Mouse (Mus musculus): ENCODE data around the gene Rps15a.

The Rps15a gene

DNA sequence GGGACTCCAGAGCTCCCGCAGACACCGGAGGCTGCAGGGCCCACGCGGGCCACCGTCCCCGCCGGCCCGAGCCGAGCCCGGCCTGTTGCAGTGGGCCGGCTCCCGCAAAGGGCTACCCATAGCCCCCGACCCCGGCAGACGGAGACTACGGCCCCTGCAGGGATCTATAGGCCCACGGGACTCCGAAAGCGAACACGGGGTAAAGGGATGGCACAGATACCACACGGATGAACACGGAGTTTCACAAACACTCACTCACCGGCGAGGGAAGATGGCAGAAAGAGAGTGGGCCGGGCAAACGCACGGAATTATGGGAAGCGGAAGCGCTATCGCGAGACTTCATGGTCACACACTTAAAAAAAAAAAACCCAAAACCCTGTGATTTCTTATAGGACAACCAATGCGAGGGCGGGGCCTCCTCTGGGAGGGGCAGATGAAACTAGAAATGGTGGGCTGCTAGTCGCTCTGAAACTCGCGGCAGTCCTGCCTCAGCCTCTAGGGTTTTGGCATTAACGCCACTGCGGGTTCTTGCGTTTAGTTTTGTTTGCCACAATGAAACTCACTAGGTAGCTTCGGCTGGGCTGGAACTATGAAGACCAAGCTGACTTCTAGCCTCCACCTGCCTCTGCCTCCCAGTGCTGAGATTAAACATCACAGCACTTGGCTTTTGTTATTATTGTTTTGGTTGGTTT, at the start of gene Rps15a:
Rps15a (minus strand) TSS at position 312 of the 692 bp plus-strand sequence.
- DNase-seq (ENCODE audit: low spot score in 2 of 2) = peak; percentile 86 to 92

DNA sequence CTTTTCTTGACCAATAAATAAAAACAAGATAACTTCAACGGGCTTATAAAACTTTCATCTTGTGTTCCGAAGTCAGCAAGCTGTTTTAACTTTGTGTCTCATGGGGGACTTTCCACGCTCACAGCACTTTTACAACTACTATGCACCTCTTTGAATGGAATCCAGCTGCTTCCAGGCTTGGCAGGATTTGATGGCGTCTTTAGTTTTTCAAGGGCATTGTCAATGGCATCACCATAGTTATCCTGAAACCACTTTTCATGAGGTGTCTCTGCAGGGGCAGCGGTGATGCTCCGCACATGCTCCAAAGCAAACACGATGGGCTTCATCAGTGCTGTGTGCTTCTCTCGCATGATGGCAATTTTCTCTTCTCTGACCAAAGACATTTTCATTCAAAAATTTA, 47.0 kb upstream of the Rps15a start:
- DNase-seq (ENCODE audit: low spot score in 2 of 2) = no peak

DNA sequence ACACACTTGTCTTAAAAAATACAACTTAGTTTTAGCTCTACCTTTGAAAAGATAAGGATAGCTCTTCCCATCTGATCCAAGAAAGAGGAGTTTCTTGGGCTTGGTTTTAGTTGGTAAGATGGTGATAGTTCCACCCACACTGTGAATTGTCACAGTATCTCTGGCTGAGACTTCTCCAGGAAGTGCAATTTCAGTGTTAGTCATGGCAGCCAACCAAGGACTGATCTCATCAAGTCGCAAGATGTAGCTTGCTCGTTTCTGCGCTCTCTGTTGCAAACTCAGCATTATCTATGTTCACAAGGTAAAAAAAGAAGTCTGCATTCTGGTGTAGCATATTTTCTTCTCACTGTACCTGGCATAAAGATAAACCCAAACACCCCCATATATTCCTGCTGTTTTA, 44.1 kb upstream of the Rps15a start:
- peak in 1 of 2 experiments; percentile 16 for DNase-seq (ENCODE audit: low spot score in 2 of 2)

DNA sequence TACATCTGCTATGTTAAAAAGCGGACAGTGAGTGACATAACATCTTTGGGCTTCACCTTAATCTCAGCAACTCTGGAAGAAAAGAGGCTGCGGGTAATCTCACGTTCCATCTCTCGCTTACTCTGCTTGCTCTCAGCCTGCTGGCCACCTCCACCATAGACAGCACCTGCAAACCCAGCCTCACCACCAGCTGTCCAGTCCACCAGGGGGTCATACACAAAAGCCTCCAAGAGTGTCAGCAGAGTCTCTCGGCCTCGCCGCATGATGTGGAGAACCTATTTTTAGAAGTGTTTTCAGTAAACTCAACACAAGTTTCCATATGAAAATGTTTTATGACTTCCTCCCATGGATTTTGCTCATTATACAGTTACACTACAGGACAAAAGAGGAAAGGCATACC, 40.5 kb upstream of the Rps15a start:
- no peak for DNase-seq (ENCODE audit: low spot score in 2 of 2)

DNA sequence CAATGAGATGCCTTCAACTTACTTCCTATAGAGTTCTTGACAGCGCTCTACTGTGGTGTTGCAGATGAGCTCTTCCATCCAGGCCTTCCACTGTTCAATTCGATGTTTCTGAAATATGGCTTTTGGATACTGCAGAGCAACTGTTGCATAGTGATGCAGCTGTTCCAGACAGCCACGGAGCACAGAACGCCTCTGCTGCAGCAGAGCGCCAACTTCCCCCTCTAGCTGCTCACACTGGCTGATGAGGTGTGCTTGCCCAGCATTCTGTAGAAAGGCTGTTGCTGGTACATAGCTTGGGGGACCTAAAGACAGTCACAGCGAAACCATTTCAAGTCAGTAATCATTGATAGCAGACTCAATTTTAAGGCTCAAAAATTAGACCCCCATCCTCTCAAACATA, 38.2 kb upstream of the Rps15a start:
- DNase-seq (ENCODE audit: low spot score in 2 of 2) = no peak

DNA sequence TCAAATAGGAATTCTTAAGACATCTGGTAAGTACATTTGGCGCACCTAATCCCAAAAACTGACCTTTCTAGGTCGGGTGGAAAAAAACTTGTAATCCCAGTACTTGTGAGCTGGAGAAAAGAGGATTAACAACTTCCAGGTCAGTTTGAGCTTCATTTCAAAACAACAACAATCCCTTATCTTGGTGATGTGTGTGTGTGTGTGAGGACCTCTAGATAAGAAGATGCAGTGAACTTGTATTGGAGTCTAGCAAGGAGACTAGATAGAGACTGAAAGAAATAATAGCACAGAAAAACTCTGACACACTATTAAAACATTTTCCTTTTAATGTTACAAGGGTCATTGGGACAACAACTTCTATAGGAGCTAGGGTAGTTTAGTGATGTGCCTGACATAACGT, 27.6 kb upstream of the Rps15a start:
- no peak for DNase-seq (ENCODE audit: low spot score in 2 of 2)

DNA sequence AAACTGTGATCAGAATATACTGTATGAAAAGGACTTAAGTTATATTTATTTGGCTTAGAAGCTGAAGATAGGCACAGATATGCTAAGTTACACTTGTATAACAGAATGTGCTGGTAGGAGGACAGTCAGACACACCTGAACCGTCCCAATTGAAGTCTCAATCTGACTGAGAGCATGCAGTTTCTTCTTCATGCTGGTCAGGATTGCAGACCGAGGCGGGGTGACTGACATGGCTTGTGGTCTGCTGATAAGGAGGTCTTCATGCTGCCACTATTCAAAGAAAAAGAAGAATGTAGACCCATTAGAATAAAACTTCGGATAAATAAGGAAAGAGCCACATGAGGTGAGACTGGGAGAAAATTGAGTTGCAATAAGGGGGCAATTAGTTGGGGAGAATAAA, 27.1 kb upstream of the Rps15a start:
- DNase-seq (ENCODE audit: low spot score in 2 of 2) = no peak

DNA sequence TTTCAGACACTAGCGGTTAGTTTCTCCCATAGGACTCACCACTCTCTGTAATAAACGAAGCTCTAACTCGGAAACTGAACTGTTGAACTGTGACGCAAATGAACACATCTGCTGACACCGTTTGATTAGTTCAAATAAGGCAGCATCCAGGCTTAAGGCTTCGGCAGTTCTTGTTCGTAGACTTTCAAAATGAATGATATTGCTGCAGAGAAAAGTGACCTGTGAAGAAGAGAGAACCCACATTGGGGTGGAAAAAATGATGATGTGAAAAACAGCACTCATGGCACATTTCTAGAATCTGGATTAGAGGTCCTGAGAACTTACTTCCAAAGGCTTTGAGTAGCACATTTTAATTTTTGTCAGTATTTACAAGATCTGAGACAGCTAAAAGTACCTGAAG, 25.3 kb upstream of the Rps15a start:
- no peak for DNase-seq (ENCODE audit: low spot score in 2 of 2)

DNA sequence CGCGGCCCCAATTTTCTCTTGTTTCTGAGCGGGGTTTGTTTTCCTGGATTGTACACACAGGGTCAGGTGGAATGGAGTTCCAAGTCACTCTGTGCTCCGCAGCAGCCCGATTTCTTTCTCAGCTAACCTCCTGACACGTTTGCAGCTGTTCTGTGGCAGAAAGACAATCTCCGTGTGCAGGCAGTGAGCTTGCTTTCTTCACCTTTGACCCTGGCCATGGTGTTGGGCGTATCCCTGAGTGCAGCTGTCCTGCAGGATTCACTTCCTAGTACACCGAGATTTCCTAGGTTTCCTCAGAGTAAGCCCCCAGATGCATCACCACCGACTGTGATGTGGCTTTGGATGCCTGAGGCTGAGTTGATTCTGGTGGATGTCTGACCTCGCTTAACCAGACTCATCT, 19.1 kb upstream of the Rps15a start:
- DNase-seq (ENCODE audit: low spot score in 2 of 2) = no peak

DNA sequence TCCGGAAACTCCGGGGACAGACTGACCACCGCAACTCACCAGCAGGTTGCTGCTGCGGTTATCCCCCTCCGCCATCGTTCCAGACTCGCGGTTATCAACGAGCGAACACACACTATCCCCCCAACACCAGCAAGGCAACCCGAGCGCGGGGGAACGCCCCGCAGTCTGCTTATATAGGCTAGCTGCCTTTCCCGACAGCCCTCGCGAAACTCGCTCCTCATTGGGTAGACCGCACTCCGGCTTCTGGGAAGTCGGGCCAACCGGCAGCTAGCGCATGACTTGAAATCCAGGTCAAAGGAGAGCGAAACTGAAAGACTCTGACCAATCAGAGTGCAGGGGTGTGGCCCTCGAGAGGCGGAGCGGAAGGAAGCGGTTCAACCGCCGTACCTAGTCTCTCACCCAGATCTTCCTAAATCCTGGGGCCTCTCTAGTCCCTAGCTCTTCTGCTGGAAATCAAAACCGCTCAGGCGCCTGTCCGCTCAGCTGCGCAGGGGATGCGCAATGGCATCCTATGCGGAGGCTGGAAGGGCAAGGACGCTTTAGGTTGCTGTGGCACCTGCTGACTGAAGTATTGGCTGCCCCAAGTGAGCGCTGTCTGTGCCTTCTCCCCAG, 13.5 kb upstream of the Rps15a start, which contains the start of gene Arl6ip1:
Arl6ip1 (minus strand) TSS at position 233 of the 612 bp plus-strand sequence.
- DNase-seq (ENCODE audit: low spot score in 2 of 2) = peak; percentile 90 to 94

DNA sequence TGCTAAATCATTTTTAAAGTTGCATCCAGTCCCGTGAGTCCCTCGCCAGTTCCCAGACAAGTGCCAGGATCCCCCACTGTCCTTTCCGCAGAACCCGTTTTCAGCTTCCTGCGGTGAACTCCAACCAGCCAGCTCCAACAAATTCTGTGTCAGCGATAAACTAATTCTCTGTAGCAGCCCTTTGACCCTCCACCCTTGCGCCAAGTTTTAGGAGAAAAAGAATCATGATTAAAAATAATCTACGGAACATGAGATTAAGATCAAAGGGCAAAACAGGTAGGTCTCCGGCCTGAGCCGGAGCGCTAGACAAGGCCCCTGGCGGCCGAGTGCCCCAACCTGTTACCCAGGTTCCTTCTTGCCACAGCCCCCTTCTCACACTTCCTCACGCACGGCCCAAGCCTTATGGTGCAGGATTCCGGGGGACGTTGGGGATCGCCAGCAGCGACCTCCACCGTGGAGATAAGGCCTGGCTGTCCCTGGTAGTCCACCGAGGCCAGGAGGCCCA, 13.0 kb upstream of the Rps15a start:
- DNase-seq (ENCODE audit: low spot score in 2 of 2) = no peak

DNA sequence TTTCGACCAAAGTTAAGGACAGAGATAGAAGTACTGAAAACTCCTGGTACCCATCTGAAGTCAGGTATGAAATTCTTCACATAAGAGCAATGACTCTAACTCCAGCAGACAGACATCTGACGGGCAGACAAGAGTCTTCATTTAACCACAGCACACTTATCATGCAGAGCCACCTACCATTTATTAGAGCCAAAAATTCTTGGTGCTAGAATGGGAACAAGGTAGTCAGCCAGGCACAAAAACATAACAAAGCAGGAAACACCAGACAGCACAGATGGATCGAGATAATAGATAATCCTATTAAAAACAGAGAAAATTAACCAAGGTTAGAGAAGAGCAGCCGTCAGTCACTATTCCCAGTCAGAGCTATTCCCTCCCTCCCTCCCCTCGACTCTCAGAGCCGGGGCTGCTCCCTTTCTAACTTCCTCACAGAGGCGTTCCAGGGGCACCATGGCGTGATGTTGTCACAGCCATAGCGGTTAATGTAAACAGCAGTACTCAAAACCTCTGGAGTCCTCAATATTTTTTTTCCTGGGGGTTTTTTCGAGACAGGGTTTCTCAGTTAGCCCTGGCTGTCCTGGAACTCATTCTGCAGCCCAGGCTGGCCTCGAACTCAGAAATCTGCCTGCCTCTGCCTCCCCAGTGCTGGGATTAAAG, 10.4 kb upstream of the Rps15a start:
- no peak for DNase-seq (ENCODE audit: low spot score in 2 of 2)

DNA sequence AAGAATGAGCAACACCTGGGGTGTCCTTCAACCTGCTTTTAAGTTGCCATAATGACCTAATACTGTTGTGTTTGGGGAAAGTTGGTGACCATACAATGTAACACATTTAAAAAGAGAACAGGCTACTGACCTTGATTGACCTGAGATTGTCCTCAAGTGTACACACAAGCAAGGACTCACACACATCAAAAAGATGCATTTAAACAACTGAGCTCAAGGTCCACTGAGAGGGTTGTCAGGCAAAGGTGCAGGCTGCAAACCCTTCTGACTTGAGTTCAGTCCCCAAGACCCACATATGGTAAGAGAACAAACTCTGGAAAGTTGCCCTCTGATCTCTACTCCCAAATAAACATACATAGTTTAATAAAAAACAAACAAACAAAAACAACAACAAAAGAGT, 9.7 kb upstream of the Rps15a start:
- DNase-seq (ENCODE audit: low spot score in 2 of 2) = no peak

DNA sequence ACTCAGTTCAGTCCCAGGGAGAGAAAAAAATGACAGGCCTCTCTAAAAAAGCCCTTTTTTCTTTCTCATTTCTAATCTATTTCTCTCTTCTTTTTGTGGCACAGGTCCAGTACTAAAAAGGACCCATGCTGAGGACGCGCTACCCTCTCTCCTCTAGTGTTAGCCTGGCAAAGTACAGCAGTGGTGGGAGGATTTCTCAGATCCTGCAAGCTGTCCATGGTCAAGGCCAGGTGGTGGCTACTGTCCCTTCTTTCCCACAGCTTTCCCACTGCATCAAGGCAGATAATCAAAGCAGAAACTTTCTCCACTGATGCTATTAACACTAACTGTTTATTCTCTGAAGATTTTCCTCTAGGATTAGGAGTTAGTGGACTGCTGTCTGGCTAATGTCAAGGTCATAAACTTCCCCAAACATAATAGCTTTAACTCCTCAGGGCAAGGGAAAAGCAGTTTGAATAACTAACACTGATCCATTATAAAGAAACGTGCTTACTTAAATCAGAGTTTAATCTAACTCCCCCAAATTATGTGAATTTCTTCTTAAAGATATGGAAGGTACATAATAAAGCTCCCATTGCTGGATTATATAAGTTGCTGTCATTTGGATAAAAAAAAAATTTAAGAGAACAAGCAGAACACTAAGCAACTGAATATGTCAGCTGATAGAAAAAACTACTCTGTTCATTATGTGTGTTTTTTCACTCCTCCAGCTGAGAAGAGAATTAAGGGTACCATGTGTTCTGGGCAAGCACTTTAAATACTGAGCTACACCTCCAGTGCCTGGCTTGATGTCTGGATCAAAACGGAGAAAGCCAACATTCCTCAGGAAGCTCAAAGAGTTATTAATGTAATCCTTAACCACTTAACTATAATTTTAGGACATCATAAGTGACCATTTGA, 7.8 kb upstream of the Rps15a start:
- no peak for DNase-seq (ENCODE audit: low spot score in 2 of 2)

DNA sequence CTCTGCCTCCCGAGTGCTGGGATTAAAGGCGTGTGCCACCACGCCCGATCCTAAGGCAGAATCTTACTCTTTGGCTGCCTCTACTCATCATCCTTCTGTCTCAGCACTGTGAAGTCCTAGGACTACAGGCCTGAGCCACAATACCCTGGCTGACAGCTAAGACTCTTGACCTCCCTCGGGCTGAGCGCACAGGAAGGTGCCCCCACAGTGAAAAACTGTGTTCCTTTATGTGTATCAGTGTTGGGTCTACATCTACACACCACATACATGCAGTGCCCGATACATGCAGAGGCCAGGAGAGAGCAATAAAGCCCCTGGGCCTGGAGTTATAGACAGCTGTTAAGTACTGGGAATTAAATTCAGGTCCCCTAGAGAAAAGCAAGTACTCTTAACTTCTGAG, 6.2 kb upstream of the Rps15a start:
- DNase-seq (ENCODE audit: low spot score in 2 of 2) = no peak

DNA sequence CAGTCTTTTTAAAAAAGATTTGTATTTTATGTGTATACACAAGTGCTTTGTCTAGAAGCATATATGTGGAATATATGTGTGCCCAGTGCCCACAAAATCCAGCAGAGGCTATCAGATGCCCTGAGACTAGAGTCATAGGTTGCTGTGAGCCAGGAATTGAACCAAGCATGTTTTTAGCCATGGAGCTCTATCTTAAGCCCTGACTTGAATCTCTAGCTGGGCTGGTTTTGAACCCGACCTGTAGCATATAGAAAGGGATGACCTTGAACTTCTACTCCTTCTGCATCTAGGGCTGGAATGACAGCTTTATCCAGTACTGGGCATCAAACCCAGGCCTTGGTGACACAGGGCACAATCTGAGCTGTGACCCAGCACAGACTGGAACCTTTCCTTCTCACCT, 4.7 kb upstream of the Rps15a start:
- DNase-seq (ENCODE audit: low spot score in 2 of 2) = no peak

DNA sequence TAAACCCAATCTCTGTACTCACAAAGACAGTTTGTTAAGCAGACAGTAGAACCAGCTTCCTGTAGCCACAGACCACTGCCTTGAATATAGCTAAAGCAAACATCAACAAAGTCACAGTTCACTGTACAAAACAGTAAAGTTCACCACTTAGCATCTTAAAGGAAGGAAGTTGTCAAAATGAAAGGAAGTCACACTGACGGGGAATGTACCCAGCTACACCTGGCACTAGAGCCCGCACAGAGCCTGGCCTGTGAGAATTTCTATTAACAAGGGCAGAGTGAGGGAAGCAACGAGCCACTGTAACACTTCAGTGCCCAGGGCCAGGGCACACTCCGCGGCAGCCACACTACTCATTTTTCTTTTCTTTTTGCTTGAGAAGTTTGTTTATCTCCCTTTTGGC, 4.0 kb upstream of the Rps15a start:
- no peak for DNase-seq (ENCODE audit: low spot score in 2 of 2)

DNA sequence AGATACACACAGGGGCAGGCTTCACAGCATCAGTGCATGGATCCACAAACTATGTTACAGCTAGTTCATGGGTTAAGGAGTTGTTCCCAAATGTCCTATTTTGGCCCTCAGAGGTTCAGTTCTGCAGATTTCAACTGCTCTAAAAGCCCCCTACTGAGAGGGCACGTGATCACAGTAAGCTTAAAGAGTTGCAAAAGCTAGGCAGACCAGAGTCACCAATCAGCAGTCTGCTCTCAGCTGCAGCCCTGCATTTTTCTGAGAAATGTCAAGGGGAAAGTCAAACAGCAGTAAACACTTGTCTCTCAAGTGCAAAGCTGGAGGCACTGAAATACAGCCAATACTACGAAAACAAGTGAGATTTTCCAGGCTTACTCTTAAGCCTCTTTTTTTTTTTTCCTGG, 3.2 kb upstream of the Rps15a start:
- DNase-seq (ENCODE audit: low spot score in 2 of 2) = no peak

DNA sequence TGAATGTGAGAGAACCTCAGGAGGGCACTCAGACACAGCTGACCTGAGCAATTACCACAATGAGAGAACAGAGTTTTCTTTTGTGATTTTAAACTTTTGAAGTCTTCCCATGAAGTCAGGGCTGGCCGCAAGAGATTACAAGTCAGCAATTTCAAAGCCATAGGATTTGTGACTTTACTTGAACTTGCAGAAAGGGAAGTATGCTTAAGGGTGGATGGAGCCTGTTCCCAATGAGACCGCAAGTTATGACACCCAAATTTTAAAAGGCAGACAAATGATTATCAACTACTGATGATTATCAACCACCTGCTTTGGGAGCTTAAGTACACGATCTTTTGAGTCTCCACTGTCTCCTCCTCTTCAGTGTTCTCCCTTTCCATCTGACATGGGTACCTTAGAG, 2.4 kb upstream of the Rps15a start:
- no peak for DNase-seq (ENCODE audit: low spot score in 2 of 2)

DNA sequence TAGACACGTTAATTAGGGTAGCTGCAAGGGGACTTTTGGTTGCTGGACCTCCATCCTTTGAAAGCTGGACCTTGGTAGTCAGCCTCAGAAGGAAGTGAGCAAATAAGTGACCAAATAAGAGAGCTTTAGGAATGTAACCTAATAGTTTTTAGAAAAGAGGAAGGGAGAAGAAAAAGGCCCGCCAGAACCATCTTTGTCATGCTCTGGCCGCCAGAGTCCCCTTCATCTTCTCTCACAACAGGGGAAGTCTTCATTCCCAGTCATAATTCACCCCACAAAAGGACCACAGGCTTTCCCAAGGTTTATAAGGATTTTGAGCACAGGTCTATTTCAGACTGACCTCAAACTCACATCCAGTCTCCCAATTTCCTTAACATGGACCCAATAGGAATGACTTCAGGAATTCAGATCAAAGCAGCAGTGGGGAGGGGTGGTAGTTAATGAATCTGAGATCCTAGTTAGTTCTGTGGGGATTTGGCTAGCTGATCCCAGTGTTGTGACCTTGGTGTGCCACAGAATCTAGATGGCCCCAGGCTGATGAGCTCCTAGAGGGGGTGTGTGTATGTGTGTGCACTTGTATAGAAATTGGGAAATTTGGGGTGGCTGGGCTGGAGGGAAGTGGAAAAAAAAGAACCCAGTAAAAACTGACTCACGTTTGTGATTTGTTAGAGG, 1.7 kb upstream of the Rps15a start:
- no peak for DNase-seq (ENCODE audit: low spot score in 2 of 2)

DNA sequence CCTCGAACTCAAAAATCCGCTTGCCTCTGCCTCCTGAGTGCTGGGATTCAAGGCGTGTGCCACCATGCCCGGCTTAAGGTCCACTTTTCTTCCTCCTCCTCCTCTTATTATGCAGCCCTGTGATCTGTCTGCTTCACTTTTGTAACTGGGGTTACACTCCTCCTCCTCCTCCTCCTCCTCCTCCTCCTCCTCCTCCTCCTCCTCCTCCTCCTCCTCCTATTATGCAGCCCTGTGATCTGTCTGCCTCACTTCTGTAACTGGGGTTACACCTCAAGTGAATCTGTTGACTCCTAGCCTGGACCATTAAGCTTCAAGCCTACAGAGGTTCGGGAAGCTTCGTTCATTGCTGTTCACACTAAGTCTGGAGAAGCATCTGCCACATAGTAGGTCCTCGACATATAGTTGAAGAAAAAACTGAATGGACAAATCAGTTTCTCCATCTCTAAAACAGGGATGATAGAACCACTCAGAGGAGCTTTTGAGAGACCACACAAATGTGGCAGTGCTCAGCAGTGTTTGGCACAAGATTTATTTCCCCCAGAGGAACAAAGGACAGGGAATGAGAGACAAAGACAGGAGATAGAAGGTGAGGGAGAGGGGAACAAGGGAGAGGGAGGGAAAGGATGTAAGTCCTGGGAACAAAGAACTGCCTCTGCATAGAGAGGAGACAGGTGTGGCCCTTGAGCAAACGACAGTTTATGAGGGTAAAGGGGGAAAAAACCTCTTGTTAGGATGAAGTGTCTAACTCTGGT, 975 bp upstream of the Rps15a start:
- DNase-seq (ENCODE audit: low spot score in 2 of 2) = no peak
